Mouse (Mus musculus) brain, embryonic 14.5 days (tissue): ENCODE results near the gene Ogfr.

Experiments used
- CTCF ChIP-seq: fragments of 200-500 bp; IDR thresholded peaks from 2 replicates; pipeline ENCODE4 v1.5.1; 2012; ENCODE audit warnings: inconsistent platforms, mild to moderate bottlenecking, moderate library complexity, borderline replicate concordance; ENCODE audit not compliant: insufficient read depth, insufficient read length; ENCODE audit errors: extremely low read depth
- POLR2A ChIP-seq: fragments of 200-500 bp; IDR thresholded peaks from 2 replicates; pipeline ENCODE4 v1.6.1; 2012; ENCODE audit warnings: mild to moderate bottlenecking, inconsistent platforms, borderline replicate concordance; ENCODE audit not compliant: poor library complexity, insufficient read depth, insufficient read length, severe bottlenecking; ENCODE audit errors: extremely low read depth

DNA sequence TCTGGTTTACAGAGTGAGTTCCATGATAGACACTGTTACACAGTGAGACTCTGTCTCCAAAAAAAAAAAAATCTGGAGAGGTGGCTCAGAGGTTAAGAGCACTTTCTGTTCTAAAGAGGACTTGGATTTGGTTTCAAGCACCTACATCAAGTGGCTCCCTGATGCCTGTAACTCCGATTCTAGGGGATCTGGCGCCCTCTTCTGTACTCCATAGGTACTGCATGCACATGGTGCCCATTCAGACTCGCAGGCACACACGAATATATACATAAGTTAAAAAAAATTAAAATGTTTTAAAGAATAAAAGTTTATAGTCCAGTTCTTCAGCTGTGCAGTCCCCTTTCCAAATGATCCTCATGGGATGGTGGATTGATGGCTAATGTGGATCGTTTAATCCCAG lies 28.8 kb upstream of the Ogfr start:
- TF ChIP-seq CTCF = peak; percentile 60; the same call in 1 of the 2 replicates
- TF ChIP-seq POLR2A = no peak
